Mouse (Mus musculus): ENCODE measurements around the gene Rbm20. TPM values are rescaled to one million over a fixed set of nuclear protein-coding genes. Genes with fewer than 3 reads are reported as not detected.
"Not testable (repeated sequence)": the region's sequence is repeated elsewhere in the genome, so short reads cannot be mapped to it uniquely, and the experiment has no call there.

Rbm20 gene
- total RNA-seq, 2 experiments from 2014 or later, result 175 to 184 TPM

- DNase-seq, result peak; percentile 66 to 68
Observed at GRCm38 (mm10) chr19:53903507-53904321, 226.6 kb downstream of the Rbm20 start.

- DNase-seq, result no peak
Observed at GRCm38 (mm10) chr19:53904833-53905480, 227.9 kb downstream of the Rbm20 start.

GRCm38 (mm10) chr19:53906033-53906702, 229.1 kb downstream of the Rbm20 start:
- no peak for DNase-seq

GRCm38 (mm10) chr19:53906703-53907070, 229.6 kb downstream of the Rbm20 start:
- not testable (repeated sequence) for DNase-seq

DNA sequence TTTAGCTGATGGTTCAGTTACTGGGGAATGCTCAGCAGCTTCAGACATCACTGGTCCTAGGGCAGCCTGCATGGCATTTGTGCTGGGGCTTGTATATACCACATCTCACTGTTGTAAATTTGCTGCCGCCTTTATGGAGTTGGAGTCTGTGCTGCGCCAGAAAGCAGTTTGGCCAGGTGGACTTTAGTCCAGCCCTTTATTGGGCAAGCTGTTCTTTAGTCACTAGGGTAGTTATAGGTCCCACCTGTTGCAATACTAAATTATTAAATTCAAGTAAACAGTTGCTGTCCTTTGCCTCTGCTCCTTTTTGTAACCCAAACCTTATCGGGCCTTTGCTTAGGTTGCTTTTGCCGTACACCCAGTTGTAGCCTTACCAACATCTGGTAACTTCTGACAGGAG, 237.8 kb downstream of the Rbm20 start:
- DNase-seq, result no peak

Other genes with a start within 250 kb of the Rbm20 start
- 1 to 10 TPM; 3.3 to 4.2 TPM for gene Dusp5, start 148.2 kb upstream of the Rbm20 start, total RNA-seq (2021)
- 10 to 100 TPM; 61.0 to 86.5 TPM for gene Nutf2-ps1, start 88.2 kb upstream of the Rbm20 start, total RNA-seq (2021)
- gene Smc3, start 76.9 kb upstream of the Rbm20 start, total RNA-seq (2021), result 10 to 100 TPM; 20.2 to 22.6 TPM
- 10 to 100 TPM; 20.3 to 31.3 TPM for gene Pdcd4, start 214.9 kb downstream of the Rbm20 start, total RNA-seq (2021)